Mouse (Mus musculus) stomach, postnatal 0 days (tissue): Measurements from ENCODE around the gene Baiap2l2.

Experiments
- CTCF ChIP-seq: IDR thresholded peaks from 2 replicates; pipeline ENCODE4 v1.5.1; 2016; ENCODE audit warnings: antibody characterized with exemption, low read depth, mild to moderate bottlenecking, moderate library complexity
- EP300 ChIP-seq: optimal IDR thresholded peaks from 2 replicates; pipeline ENCODE3; 2016; ENCODE audit warnings: antibody characterized with exemption

DNA sequence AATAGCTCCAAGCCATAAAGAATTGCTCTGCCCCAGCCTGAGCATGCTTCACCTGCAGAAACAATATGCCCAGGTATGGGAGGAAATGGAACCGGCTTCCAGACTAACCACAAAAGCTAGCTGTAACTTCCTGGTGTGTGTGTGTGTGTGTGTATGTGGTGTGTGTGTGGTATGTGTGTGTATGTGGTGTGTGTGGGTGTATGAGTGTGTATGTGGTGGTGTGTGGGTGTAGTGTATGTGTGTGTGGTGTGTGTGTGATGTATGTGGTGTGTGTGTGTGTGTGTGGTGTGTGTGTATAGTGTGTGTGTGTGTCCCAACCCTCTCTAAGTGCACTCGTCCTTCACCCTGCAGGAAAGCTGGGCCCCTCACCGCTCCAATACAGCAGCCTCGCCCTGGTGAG, 20.0 kb downstream of the Baiap2l2 start:
- TF ChIP-seq EP300: no peak
- TF ChIP-seq CTCF: no peak
